Mouse (Mus musculus): ENCODE data around the gene Capn15.

Gene Capn15

GRCm38 (mm10) chr17:25992274-25992673 is 6.7 kb upstream of the Capn15 start:
- DNase-seq = no peak

- DNase-seq = no peak
Measured at GRCm38 (mm10) chr17:25990331-25990730, 4.7 kb upstream of the Capn15 start.

- no peak for DNase-seq
Measured at GRCm38 (mm10) chr17:25984556-25985305, 865 bp downstream of the Capn15 start.

- peak; percentile 37 for DNase-seq
Measured at GRCm38 (mm10) chr17:25984066-25984465, 1.5 kb downstream of the Capn15 start.

GRCm38 (mm10) chr17:25982913-25983312 is 2.7 kb downstream of the Capn15 start:
- peak; percentile 21 for DNase-seq

GRCm38 (mm10) chr17:25980854-25981253 is 4.7 kb downstream of the Capn15 start:
- DNase-seq = peak; percentile 84

GRCm38 (mm10) chr17:25979829-25980738 is 5.5 kb downstream of the Capn15 start:
- peak; percentile 56 for DNase-seq

- no peak for DNase-seq
Measured at GRCm38 (mm10) chr17:25970954-25971707, 14.5 kb downstream of the Capn15 start.

GRCm38 (mm10) chr17:25970448-25970847 is 15.1 kb downstream of the Capn15 start:
- DNase-seq = peak; percentile 63

GRCm38 (mm10) chr17:25968176-25968575 is 17.4 kb downstream of the Capn15 start:
- DNase-seq = no peak

GRCm38 (mm10) chr17:25967652-25968051 is 17.9 kb downstream of the Capn15 start:
- peak; percentile 65 for DNase-seq

GRCm38 (mm10) chr17:25964271-25964670 is 21.3 kb downstream of the Capn15 start:
- DNase-seq = peak; percentile 77

GRCm38 (mm10) chr17:25962413-25962905 is 23.1 kb downstream of the Capn15 start:
- no peak for DNase-seq

GRCm38 (mm10) chr17:25961566-25961965 is 24.0 kb downstream of the Capn15 start:
- no peak for DNase-seq

- peak; percentile 65 for DNase-seq
Measured at GRCm38 (mm10) chr17:25959630-25960467, 25.7 kb downstream of the Capn15 start.

- DNase-seq = peak; percentile 80
Measured at GRCm38 (mm10) chr17:25958771-25959494, 26.7 kb downstream of the Capn15 start.

GRCm38 (mm10) chr17:25957586-25958051 is 28.0 kb downstream of the Capn15 start:
- peak; percentile 80 for DNase-seq

GRCm38 (mm10) chr17:25956631-25957030 is 29.0 kb downstream of the Capn15 start:
- no peak for DNase-seq

GRCm38 (mm10) chr17:25956201-25956600 is 29.4 kb downstream of the Capn15 start:
- peak; percentile 96 for DNase-seq

GRCm38 (mm10) chr17:25955736-25956135 is 29.9 kb downstream of the Capn15 start:
- DNase-seq = no peak

GRCm38 (mm10) chr17:25954671-25955070 is 30.9 kb downstream of the Capn15 start:
- no peak for DNase-seq

Data from cerebellum, adult 9-11 months (tissue).